Mouse (Mus musculus): ENCODE measurements around the gene Iqcn.

The Iqcn gene

DNA sequence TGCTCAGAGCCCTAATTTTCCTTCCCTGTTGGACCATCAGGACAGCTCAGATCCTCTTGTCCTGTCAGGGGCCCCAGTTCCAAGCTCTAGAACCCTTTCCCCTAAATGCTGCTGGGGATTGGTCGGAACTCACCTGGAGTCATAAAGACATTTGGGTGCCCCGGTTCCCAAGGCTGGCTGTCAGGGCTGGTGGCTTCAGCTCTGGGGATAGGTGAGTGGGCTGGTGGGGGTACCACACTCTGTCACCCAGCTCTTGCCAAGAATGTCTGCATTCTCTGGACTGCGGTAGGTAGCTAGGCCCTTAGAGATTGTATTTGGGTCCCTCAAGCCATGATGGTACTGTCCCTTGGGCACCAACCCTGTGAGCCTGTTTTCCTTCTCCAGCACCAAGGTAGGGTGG is at the start of gene Iqcn:
Gene Iqcn, plus strand, starts transcription at position 171 of the 400 bp plus-strand sequence.
- DNase-seq (ENCODE audit: low spot score in 2 of 2): no peak

DNA sequence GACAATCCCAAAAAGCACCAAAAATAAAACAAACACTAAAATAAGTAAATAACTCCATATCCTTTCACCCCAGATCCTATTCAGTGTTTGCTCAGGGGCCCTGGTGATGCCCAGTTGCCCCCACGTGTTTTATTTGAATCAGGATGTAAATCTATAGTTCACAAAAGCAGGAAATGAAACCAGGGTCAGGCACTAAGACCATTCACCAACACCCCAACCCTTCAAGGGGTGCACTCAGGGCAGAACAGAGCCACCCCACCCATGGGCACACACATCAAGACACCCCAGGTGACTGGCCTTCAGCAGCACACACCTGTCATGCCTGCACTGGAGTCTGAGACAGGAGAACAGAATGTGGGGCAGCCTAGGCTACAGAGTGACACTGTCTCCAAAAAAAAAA is 49.1 kb upstream of the Iqcn start:
- no peak for DNase-seq (ENCODE audit: low spot score in 2 of 2)

DNA sequence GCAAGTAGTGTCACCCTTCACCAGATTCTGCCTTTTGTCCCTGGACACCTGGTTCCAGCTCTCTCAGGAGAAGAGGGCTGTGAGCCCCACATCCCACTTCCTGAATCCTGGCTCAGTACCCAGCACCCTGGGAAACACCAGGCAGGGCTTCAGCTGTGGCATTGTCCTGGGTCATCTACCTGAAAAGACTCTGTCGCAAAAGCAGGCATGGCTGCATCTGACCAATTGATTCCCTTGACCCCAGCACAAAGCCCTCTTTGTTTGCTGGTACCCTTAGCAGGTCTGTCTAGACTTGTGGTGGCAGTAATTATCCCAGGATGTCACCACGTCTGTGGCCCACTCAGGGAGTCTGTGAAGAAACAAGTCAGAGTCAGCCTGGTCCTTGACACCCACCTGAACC is 47.8 kb upstream of the Iqcn start:
- no peak for DNase-seq (ENCODE audit: low spot score in 2 of 2)

DNA sequence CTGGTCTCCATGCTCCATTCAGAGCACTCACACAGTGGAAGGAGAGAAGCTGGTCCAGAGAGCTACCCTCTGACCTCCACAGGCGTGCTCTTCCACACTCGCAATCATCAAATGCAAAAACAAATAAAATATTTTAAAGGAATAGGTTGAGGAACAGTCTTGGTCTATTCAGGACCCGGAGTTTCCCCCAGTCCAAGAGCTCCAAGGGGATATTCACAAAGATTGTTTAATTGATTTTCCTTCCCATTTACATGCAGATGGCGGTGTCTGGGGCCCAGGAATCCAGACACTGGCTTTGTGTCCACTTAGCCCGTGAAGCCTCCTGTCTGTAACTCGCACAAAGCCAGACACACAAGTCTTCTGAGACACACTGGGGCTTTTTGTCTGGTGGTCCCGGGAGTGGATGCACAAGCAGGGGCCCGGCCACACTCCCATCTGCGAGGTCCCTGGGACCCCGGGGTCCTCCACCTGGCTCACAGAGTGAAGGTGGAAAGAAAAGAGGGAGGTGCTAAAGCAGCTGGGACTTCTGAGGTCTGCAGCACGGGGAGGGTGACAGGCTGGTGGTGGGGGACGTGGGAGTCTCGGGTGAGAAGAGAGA is 47.0 kb upstream of the Iqcn start:
- no peak for DNase-seq (ENCODE audit: low spot score in 2 of 2)

DNA sequence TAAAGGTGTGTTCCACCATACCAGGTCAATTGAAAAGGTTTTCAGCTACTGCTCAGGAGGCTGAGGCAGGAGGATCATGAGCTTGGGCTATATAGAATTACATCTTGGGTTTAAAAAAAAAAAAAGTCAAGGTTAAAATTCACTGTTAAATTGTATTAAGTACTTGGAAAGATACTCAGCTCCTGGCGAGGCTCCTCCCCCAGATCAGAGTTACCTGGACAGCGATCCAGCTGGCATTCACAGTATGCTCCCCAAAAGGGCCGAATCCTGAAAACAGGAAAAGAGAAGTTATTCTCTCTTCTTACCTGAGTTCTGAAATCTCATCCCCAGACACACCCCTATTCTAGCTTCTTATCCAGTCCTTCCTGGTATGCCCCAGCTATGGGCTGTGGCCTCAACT is 46.0 kb upstream of the Iqcn start:
- DNase-seq (ENCODE audit: low spot score in 2 of 2): no peak

DNA sequence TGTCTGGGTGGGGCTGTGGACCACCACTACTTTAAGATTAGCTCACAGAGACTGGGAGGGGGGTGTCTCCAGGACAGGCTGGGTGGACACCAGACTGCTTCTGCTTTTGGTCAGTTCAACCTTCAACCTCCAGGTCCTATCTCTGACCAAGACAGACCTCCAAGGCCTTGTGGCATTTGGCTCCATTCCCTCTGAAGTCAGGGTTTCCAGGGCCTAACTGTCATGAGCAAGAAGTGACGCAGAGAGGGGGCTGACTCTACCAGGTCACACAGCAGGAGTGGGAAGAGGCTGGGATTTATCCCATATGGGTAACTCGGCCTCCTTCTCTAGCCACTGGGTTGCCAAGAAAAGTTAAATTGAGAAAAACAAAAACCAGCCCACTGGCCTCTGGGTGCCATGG is 45.5 kb upstream of the Iqcn start:
- no peak for DNase-seq (ENCODE audit: low spot score in 2 of 2)

DNA sequence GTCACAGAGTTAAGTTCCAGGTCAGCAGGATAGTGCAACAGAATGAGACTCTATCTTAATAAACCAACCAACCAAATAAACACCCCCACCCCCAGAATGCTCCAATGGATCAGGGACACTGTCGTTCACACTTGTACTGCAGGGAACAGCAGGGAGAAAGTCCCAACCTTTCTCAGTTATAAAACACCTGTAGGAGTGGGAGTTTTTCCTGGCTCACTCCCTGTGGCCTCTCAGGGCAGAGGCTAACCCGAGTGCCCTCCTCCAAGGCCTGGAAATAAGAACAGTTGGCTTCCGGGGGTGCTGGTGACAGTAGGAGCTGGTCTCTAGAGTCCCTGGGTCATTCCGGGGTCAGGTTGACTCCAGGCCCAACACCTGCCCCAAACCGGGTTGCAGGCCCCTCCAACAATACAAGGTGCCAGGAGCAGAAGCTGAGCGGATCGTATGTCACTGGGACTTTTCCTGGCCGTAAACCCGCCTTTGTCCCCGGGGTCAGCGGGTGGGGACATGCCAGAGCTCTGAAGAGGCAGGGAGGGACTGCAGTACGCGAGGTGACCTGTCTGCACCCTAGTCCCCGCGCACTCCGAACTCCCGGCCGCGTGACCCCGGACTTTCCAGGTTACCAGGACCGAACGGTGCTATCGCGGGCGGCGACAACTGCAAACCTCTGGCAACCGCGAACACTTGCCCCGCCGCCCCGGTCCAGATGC is 44.2 kb upstream of the Iqcn start:
- DNase-seq (ENCODE audit: low spot score in 2 of 2): no peak

DNA sequence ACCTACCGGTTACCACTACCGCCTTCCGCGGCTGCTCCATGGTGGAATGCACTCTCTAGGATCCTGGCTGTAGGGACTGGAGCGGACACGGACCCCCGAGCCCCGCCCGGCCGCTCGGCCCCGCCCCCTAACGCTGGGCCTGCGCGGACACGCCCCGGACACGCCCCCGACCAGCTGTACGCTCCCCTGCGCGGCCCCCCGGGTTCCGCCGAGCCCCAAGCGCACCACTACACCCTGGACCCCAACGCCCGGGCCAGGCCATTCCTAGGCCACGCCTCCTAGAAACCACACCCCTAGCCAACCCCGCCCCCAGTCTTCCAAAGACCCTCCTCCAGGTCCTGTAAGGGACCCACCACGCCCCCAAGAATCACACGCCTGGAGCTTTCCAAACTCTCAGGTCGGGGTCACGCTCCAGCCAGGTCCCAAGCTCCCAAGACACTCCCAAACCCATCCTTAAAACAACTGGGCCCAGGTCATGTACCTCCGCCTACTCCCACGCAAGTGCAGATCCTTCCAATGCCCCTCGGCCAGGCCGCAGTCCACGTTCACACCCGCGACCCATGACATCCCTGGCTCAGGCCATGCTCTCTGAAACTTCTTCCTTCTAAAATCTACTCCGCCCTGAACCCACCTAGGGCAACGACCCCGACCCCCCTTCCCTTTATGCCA is 43.5 kb upstream of the Iqcn start:
- peak; percentile 76 to 80 for DNase-seq (ENCODE audit: low spot score in 2 of 2)

DNA sequence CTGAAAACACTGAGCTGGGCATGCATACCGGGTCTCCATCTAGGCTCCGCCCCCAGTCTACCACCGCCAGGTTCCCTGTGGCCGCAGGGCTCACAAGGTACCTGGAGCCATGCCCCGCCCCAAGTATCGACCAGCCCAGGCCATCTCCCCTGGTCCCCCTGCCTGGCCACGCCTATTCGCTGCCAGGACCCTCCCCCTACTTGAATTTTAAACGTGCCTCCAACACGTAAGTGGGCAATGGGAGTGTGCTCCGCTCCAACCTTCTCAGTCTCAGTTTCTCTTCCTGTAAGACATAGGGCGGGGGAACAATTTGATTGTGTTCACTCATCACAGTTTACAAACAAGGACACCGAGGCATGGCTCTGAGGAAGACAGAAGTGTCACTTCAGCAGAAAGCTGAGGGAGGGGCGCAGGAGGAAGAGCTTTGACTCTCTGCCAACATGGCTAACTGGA is 43.0 kb upstream of the Iqcn start, which contains the start of gene Pgpep1:
Gene Pgpep1, minus strand, starts transcription at position 116 of the 453 bp plus-strand sequence.
- DNase-seq (ENCODE audit: low spot score in 2 of 2): no peak

DNA sequence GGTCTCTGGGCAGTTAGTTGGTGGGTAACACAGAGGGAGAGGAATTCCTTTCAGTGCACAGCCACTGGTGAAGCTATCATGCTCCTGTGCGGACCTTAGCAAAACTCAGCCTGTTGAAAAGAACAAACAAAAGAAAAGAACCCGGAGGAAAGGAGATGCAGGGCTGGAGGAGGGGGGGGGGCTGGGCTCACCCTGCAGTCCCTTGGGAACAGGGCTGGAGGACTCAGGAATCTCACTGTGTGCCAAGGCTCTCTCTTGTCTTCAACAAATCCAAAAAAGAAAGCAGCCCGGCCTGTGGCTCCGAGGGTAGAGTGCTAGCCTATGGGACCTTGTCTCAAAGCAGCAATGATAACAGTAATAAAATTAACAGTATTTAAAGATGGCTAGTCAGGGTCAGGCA is 39.6 kb upstream of the Iqcn start:
- DNase-seq (ENCODE audit: low spot score in 2 of 2): no peak

DNA sequence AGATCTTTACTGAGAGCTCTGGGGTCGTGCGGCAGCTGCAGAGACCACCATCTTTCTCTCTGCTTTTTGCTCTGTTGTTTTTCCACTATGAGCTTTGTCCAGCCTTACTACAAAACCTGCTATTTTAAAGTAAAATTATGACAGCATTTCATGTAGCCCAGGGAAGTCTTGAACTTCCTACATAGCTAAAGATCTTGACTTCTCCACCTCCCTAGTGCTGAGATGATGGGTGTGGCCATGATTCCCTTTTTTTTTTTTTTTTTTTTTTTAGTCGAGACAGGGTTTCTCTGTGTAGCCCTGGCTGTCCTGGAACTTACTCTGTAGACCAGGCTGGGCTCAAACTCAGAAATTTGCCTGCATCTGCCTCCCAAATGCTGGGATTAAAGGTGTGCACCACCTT is 38.6 kb upstream of the Iqcn start:
- DNase-seq (ENCODE audit: low spot score in 2 of 2): no peak

DNA sequence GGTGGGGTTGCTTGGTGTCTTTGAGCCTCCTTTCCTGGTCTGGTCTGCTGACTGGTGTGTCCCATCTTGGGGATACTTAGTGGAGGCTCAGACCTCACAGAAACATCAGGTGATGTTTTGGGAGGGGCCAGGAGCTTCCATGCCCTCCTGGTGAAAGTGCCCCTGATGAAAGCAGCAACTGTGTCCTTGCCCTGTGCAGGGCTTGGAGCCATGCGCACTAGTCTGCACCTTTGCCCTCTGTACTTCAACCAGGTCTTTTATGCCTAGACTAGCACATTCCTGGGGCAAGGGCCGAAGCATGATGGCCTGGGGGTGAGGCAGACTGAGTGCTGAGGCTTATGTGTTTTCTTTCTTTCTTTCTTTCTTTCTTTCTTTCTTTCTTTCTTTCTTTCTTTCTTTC is 37.7 kb upstream of the Iqcn start:
- DNase-seq (ENCODE audit: low spot score in 2 of 2): no peak

DNA sequence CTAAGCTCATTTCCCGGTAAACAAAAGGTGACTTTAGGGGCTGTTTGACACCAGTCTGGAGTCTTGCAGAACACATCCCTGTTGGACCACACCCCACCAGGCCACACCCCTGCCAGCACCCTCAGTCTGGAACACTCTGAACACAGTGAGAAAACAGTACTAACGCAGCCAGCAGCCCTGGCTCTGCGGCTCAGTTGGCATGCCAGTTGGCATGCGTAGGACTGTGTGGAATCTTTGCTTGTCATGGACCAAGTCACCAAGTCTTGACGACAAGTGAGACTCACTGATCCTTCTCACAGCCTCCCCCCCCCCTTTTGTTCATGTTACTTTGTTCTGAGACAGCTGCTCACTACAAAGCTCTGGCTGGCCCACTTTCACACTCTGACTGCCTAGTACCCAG is 36.2 kb upstream of the Iqcn start:
- DNase-seq (ENCODE audit: low spot score in 2 of 2): peak in 1 of 2 experiments; percentile 56

DNA sequence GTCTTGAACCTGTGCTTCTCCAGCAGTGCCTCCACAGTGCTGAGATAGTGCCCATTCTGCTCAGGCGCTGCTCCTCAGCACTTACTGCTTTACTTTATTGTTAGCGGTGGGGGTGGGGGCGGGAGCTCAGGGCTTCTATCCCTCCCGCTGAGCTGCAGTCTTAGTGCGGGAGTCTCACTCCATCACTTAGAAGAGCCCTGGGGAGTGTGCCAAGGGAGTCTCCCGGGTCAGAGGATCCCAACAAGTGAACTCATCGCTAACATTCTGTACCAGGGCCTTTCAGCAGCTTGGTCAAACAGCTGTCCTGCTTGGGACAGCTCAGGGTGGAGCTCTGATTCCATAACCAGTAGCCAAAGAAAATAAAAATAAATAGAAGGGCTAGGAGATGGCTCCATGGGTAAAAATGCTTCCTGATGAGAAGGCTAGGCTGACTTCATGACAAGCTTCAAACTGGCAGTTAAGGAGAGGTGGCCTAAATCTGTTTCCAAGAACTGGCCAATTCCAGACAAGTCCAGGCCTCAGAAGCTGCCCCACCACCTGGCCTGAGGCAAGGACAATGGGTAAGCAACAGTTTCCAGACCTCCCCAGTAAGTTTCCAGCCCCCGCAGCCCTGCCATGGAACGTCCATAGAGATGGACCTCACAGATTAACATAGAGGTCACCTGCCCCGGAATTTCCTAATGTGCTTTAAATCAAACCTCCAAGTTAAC is 31.5 kb upstream of the Iqcn start:
- no peak for DNase-seq (ENCODE audit: low spot score in 2 of 2)

DNA sequence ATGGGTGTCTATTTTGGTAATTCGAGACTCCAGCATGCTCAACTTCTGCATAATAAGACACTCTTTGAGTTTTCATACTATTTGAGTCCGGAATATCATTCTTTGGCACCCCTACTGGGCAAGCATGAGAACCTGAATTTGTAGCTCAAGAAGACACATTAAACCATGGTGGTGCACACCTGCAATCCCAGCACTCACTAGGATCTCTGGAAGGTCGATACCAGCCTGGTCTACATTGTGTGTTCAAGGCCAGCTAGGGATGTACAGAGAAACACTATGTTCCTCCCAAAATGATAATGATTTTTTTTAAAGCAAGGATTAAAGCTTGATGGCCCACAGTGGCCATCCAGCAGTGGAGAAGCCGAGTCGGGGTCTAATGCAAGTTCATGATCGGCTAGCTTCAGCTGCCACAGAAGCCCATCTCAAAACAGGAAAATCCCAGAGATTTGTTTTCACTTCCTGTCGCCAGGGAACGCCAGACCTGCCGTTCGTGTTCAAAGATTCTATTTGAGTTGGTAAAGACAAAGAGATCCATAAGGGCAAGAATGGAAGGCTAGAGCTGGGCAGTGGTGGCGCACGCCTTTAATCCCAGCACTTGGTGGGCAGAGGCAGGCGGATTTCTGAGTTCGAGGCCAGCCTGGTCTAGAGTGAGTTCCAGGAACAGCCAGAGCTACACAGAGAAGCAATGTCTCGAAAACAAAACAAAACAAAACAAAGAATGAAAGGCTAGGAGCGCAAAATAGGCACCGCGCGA is 30.8 kb upstream of the Iqcn start:
- DNase-seq (ENCODE audit: low spot score in 2 of 2): no peak

DNA sequence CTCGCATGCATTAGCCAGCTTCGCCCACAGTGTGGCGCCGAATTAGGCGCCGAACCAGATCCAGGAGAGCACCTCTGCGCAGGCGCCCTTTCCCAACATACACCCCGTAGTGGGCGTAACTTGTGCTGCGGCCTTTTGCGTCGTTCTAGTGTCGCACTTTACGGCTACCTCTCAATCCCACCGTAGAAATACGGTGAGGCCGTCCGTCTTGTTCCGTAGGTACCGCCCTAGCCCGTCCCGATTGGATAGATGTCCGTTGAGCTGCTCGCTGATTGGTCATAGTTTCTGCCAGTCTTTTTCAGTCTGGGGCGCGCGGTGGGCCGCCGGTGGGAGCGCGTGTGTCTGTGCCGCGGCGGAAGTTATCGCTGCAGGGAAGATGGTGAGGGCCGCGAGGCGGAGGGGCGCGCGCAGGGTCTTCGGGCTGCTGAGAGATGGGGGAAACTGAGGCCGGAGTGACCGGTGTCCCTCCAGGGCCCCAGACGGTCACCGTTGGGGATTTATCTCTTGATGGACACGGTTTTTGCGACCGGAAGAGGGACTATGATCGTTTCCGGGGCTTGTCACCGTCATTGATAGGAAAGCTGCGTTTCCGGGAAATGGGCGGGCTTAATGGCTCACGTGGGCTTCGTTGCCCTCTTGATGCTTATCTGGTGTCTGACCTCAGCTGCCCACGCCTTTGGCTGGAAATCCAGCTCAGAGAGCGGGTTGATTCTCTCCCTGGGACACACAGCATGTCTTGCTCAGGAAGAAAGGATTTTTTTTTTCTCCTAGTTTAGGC is 30.0 kb upstream of the Iqcn start, which contains the start of gene Lsm4:
Gene Lsm4, plus strand, starts transcription at position 170 of the 778 bp plus-strand sequence.
- DNase-seq (ENCODE audit: low spot score in 2 of 2): peak; percentile 96 to 98

DNA sequence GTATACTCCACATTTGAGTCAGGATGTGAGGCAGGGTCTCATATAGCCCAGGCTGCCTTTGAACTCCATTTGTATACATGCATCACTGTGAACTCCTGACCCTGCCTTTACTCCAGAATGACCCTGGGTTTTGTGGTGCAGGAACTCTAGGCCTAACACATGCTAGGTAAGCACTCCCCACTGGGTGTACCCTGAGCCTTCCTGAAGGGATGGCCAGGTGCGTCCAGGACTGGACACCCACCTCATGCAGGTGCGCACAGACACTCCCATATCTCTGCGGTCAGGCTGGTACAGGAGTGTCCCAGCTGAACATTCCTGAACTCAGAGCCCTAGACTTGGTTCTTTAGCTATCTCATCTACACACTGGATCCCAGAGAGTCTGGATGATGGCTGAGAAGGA is 29.1 kb upstream of the Iqcn start:
- DNase-seq (ENCODE audit: low spot score in 2 of 2): no peak

DNA sequence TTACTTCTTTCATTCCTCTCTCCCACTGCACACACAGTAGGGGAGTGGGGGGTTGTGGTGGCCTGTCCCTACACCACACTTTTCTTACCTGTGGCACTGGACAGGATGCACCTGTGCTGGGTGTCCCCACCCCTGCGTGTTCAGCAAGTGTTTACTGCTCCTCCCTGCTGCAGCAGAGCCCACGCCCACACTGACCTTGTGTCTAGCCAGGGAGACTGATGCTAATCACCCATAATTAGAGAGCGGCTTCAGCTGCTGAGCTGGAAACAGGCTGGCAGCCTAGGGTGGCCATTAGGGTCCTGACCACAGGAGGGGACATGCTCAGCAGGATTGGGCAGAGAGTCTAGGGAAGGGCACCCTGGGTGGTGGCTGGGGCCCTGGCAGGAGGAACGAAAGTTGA is 28.5 kb upstream of the Iqcn start:
- no peak for DNase-seq (ENCODE audit: low spot score in 2 of 2)

DNA sequence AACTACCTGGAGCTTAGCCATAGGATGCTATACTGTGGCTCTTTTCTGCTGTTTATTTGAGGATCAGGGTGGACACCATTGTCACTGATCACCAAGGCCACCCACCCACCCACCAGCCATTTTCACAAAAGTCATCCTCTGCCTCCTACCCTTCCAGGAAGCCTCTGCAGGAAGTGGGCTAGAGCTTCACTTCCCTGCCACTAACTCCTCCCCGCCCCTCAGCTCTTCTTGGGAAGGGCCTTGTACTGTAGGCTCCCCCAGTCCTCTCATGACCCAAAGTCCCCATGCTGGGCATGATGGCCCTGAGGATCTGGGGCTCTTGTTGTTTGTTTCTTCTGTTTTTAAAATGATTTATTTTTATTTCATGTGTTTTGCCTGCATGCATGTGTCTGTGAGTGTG is 27.9 kb upstream of the Iqcn start:
- DNase-seq (ENCODE audit: low spot score in 2 of 2): no peak

DNA sequence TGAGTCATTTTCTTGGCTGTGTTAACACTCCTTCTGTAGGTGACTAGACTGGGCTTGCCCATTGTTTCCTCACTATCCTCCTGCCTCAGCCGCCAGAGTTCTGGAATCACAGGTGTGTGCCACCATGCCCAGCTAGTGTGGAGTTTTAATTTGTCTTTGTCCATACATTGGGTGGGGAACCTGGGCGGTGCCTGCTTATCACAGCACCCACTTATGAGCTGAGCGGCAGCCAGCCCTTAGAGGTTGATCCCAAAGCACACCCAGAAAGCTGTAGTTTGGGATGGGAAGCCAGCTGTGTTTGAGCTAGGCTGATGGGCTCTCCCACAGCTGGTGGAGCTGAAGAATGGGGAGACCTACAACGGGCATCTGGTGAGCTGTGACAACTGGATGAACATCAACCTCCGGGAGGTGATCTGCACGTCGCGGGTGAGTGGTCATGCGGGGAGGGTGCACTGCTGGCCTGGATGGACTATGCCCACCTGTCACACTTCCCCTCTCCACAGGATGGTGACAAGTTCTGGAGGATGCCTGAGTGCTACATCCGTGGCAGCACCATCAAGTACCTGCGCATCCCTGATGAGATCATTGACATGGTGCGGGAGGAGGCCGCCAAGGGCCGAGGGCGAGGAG is 25.7 kb upstream of the Iqcn start:
- no peak for DNase-seq (ENCODE audit: low spot score in 2 of 2)
